Mouse (Mus musculus) brain, embryonic 14.5 days (tissue): ENCODE data around the gene Strip1.

Experiments
- CTCF ChIP-seq: fragments of 200-500 bp; IDR thresholded peaks from 2 replicates; pipeline ENCODE4 v1.5.1; 2012; ENCODE audit warnings: inconsistent platforms, mild to moderate bottlenecking, moderate library complexity, borderline replicate concordance; ENCODE audit not compliant: insufficient read depth, insufficient read length; ENCODE audit errors: extremely low read depth
- POLR2A ChIP-seq: fragments of 200-500 bp; IDR thresholded peaks from 2 replicates; pipeline ENCODE4 v1.6.1; 2012; ENCODE audit warnings: mild to moderate bottlenecking, inconsistent platforms, borderline replicate concordance; ENCODE audit not compliant: poor library complexity, insufficient read depth, insufficient read length, severe bottlenecking; ENCODE audit errors: extremely low read depth

DNA sequence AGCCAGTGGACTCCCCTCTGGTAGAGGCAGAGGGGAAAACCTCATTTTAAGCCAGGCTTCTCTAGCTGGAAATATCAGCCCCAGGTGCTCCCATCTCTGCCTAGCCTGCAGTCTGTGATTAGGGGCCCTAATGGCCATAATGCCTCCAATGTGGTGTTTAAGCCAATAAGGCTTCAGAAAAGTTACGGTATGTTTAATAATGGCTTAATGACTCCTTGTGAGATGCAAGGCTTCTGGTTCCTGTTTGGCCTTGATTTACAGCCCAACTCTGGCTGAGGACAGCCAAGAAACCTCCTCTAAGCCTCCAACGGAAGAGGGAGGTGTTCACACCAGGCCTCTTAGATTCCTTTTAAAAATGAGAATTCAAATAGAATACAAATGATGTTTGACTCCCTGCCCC lies 37.9 kb downstream of the Strip1 start:
- TF ChIP-seq POLR2A: no peak
- TF ChIP-seq CTCF: no peak
